Mouse (Mus musculus): Measurements from ENCODE around the gene Tmem38a.

Tmem38a gene

DNA sequence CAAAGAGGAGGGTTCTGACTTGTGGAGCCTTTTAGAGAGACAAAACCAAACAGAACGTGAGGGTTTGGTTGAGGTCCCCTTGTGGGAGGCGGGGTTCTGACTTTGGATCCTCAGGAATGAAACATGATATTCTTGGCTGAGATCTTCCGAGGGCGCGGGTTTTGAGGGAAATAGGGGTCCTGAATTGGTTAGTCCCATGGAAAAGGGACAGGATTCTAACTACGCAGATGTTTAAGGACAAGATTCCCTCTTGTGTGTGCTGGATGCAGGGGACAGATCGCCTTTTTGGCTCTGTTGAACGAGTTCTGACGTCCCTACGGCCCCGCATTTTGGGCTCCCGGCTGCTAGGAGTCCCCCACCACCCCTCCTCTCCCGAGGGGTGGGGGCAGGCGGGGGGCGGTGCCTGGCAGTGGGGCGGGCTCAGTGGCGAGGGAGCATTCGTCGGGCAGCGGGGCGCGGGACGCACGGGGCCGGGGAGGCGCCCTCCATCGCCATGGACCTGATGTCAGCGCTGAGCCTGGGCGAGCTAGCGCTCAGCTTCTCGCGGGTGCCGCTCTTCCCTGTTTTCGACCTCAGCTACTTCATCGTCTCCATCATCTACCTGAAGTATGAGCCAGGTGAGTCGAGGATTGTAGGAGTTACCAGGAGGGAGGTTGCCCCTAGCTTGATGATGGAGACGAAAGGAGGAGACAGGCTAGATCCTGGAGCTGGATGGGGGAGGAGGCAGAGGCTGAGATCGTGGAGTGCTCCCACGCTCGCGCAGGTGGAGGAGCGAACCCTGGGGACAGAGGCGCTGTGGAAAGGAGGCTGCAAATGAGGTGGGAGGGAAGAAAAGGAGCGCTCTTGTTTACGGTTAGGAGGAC lies at the start of gene Tmem38a:
Gene Tmem38a (plus strand): TSS at position 445 of the 863 bp plus-strand sequence.
- DNase-seq, result peak; percentile 73

DNA sequence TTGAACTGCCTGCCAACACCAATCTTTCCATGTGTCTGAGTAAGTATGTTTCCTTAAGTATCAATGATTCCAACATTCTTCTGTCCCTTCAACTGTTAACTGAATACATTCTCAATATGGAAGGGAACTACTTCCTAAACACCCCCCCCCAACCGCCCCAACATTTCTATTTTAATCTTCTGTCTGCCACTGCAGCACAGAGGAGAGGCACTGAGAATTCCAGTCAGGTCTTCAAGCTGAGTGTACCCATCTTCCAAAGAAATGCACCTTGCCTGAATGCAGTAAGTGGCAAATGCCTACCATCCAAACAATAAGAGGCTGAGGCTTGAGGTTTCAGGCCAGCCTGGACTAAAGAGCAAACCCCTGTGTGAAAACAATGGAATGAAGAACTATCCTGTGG lies 39.8 kb upstream of the Tmem38a start:
- no peak for DNase-seq

GRCm38 (mm10) chr8:72534888-72535287 lies 37.0 kb upstream of the Tmem38a start:
- DNase-seq, result no peak

- no peak for DNase-seq
These were observed 32.6 kb upstream of the Tmem38a start for GRCm38 (mm10) chr8:72539234-72539633.

- DNase-seq, result no peak
These were observed 24.6 kb upstream of the Tmem38a start for GRCm38 (mm10) chr8:72547122-72547801.

DNA sequence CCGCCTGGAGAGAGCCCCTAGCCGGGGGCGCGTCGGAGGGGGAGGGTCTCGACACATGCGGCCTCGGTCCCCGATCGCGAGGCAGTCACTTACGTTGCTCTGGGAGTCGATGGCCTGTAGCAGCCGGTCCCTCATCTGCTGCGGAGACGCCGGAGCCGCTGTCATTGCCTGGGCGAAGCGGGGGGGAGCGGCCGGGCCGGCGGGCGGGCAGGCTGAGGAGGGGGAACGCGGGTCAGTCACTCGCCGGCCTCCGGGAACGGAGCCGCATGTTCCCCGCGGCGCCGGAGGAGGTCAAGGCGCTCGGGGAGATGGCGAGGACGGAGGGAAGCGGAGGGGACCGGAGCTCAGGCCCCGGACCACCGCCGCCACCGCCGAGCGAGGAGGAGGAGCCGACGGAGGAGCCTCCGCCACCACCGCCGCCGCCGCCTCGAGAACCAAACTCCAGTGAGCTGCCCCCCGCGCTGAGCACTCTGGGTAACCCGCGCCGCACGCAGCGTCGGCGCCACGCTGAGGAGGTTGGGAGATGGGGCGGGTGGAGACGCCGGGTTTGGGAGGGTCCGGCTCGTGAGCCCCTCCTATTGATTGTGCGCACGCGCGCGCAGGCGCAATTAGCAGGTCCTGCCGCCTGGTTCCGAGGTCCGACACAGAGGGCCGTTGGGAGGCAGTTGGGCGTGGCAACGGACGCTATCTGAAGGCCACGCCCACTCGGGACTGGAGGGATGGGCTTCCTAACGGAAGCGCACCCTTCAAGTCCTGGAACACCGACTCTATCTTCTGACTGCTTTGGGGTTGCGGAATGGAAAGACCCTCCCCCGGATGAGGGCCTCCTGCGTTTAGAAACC lies 23.8 kb upstream of the Tmem38a start, which contains the start of gene Med26:
Gene Med26 (minus strand): TSS at position 469 of the 842 bp plus-strand sequence.
- DNase-seq, result peak; percentile 99

GRCm38 (mm10) chr8:72548644-72549313 lies 23.1 kb upstream of the Tmem38a start:
- peak; percentile 44 for DNase-seq

DNA sequence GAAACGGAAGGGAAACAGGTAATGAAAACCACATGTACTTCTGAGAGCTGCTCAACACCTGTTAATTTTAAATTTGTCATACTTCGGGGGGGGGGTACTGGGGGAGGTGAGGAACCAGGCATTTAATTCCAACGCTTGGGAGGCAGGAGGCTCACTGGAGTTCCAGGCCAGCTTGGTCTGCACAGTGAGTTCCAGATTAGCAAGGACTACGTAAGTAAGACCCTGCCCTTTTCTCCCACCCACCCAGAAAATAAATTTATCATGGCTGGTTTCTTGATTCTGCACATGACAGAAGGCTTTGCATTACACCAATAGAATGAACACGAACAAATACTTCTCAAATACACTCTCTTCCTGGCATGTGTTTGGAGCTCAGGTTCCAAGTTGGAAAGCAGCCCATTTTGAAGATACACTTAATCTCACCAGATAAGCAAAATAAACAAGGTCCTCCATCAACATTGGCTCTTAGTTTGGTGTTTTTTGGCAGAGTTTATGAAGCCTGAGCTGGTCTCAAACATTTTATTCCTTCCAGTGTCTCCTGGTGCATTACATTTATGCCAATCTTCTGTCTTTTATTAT lies 22.5 kb upstream of the Tmem38a start:
- peak; percentile 31 for DNase-seq

- no peak for DNase-seq
These were observed 16.1 kb upstream of the Tmem38a start for GRCm38 (mm10) chr8:72555770-72556169.

DNA sequence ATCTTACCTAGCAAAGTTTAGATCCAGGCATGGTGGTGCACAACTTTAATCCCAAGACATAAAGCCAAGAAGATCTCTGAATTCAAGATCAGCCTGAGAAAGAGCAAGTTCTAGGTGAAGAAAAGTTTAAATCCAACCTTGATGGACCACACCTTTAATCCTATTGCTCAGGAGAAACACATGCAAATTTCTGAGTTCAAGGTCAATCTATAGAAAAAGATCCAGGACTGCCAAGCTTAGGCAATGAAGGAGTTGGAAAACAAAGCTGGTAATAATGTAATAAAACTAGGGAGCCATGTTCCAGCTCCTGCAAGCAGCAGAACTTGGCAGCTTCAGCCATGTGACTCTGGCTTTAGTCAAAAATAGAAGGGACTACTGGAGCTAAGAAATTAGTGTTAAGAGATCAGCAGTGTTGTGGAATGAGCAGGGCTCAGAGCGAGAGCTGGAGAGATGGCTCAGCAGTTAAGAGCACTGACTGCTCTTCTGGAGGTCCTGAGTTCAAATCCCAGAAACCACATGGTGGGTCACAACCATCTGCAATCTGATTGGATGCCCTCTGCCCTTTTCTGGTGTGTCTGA lies 10.7 kb upstream of the Tmem38a start:
- DNase-seq, result no peak

GRCm38 (mm10) chr8:72565970-72566369 lies 5.9 kb upstream of the Tmem38a start:
- no peak for DNase-seq

GRCm38 (mm10) chr8:72570633-72571610 lies 933 bp upstream of the Tmem38a start, which contains the start of gene Smim7:
Smim7 (minus strand) TSS chr8:72571088.
- peak; percentile 100 for DNase-seq

DNA sequence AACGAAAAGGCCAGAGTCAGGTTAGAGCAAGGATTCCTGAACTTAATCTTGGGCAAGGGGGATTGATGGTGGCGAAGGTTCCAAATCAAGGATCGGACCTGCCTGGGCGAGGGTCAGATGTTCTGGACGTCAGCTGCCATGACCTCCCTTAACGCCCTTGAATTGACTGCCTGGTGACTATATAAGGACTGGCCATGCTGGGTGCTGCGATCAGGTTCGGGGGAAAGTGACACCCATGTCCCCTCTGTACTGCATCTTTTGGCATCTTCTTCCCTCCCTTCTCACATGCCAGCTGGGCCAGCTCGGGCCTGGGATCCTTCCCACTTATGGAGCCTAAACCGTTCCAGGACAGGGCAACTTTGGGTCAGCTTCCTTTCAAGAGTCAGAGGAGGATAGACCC lies 652 bp downstream of the Tmem38a start:
- no peak for DNase-seq

GRCm38 (mm10) chr8:72573450-72573849 lies 1.6 kb downstream of the Tmem38a start:
- no peak for DNase-seq

GRCm38 (mm10) chr8:72575915-72576314 lies 4.1 kb downstream of the Tmem38a start:
- no peak for DNase-seq

DNA sequence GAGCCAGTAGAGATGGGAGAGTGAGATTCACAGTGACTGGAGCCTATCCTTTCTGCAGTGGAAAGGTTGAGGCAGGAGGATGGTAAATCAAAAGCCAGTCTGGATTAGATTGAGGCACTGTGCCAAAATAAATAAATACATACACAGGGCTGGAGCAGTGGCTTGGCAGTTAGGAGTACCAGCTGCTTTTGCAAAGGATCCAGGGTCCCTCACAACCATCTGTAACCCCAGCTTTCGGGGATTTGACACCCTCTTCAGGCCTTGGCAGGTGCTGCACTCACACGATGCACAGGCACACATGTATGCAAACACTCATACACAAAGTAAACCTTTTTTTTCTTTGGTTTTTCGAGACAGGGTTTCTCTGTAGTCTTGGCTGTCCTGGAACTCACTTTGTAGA lies 5.4 kb downstream of the Tmem38a start:
- DNase-seq, result no peak

DNA sequence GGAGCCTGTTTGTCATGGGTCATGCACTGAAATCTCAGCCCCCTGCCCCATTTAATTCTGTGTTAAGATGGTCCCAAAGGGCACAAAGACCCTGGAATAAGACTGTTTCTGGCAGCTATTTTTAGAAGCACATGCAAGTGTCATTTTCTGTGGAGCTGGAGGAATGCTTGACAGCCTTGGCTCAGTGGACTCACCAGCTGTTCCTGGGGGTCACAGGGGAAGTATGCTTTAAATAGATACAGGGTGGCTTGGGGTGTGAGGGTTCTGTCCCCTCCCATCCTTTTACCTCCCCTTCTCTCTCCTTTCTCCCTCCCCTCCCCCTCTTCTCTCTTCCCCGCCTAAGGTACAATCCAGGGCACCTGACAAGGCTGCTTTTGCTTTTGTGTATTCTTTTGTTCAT lies 6.1 kb downstream of the Tmem38a start:
- DNase-seq, result no peak

- DNase-seq, result no peak
These were observed 7.5 kb downstream of the Tmem38a start for GRCm38 (mm10) chr8:72579374-72579773.

DNA sequence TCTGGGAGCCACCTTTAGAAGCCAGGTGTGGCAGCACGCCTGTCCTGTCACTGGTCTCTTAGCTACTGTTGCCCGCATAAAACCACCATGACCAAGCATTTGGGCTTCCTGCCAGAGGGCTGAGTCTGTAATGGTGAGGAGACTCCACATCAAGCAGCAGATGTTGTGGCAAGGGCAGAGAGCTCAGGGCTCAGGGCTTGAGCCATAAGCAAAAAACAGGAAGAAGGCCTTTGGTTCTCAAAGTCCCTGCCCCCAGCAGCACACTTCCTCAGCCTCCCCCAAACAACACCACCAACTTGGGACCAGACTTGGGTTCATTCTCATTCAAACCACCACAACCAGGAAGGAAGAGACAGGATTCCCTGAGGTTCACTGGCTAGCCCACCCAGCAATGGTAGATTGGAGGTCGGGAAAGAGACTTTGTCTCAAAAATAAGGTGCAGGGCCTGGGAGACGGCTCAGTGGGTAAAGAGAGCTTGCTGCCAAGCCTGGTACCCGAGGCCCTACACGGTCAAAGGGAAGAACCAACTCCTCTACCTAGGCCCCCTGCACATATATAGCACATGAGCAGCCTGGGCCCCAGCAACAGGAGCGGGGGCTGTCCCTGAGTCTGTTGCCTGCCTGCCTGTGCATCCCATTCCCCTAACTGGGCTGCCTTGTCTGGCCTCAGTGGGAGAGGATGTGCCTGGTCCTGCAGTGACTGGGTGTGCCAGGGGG lies 11.4 kb downstream of the Tmem38a start:
- no peak for DNase-seq

DNA sequence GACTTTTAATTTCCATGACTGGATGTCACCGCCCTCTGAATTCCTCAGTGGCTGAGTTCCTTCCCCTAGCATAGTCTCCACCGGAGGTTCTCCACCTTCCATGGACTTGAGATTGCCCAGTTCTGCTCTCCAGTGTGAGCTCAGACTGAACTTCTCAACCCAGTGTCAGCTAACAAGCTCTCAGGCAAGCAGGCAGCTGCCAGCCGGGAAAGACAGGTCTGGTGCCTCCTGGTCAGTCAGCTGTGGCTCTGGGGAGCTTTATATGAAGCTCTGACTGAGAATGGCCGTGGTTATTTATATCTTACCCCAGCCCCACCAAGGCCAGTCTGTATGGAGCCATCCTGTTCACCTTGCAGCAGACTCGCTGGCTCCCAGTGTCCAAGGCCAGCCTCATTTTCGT lies 12.5 kb downstream of the Tmem38a start:
- DNase-seq, result no peak
